Mouse (Mus musculus): ENCODE measurements around the gene Zfp974.

DNA sequence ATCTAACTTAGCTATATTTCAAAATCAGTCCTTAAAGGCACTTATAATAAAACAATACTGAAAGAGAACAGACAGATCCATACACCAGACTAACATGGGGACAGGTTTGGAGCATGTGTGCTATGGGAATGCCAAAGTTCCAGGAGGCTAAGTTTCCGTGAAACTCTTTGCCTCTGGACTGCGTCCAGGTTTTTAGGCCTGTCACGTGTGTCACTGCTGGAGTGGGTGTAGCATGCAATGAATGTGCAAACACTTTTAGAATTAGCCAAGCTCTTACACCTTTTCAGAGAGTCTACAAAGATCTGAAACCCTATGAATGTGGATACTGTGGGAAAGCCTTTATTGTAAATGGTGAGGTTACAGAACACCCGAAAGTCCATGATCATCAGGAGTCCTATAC, 47.5 kb downstream of the Zfp974 start:
- TF ChIP-seq CTCF (IDR thresholded peaks at IDR 0.05; ENCODE audit: borderline replicate concordance, control insufficient read depth, extremely low read depth, insufficient read depth, low read length, poor library complexity) = no peak
- TF ChIP-seq POLR2A (IDR thresholded peaks at IDR 0.05; ENCODE audit: control insufficient read depth, extremely low read depth, insufficient read depth, low read length, poor library complexity) = no peak

Measured in thymus, adult 2 months (tissue).